Mouse (Mus musculus) adrenal gland, postnatal 4 days (tissue): ENCODE data around the gene Igfbp2. TPM values are rescaled to one million over a fixed set of nuclear protein-coding genes. Genes with fewer than 3 reads are reported as not detected.

ENCODE experiments used
- DNase-seq, 2 experiments: peaks; one replicate each; pipeline ENCODE4 v3.0.0; 2021 to 2022; ENCODE audit warnings: low spot score in 2 of 2, mixed read lengths in 2 of 2
- total RNA-seq, 2 experiments: library from RNA; stranded (reverse); gene quantifications; 2 replicates each; pipeline ENCODE4 v1.2.3; 2021

Igfbp2 gene
- total RNA-seq, 2 experiments from 2014 or later: 26.7 to 306 TPM

GRCm38 (mm10) chr1:72853759-72854158, 29.5 kb downstream of the Igfbp2 start:
- DNase-seq: no peak

GRCm38 (mm10) chr1:72854337-72855237, 30.3 kb downstream of the Igfbp2 start:
- no peak for DNase-seq

- DNase-seq: no peak
Observed at GRCm38 (mm10) chr1:72855729-72856128, 31.4 kb downstream of the Igfbp2 start.

- DNase-seq: no peak
Observed at GRCm38 (mm10) chr1:72856209-72856909, 32.1 kb downstream of the Igfbp2 start.

GRCm38 (mm10) chr1:72857142-72857541, 32.8 kb downstream of the Igfbp2 start:
- no peak for DNase-seq

GRCm38 (mm10) chr1:72857631-72858030, 33.3 kb downstream of the Igfbp2 start:
- no peak for DNase-seq

GRCm38 (mm10) chr1:72858286-72858685, 34.0 kb downstream of the Igfbp2 start:
- DNase-seq: no peak

- no peak for DNase-seq
Observed at GRCm38 (mm10) chr1:72858874-72859273, 34.6 kb downstream of the Igfbp2 start.

GRCm38 (mm10) chr1:72859963-72860362, 35.7 kb downstream of the Igfbp2 start:
- DNase-seq: no peak

GRCm38 (mm10) chr1:72860502-72860901, 36.2 kb downstream of the Igfbp2 start:
- no peak for DNase-seq

- no peak for DNase-seq
Observed at GRCm38 (mm10) chr1:72861702-72862101, 37.4 kb downstream of the Igfbp2 start.

GRCm38 (mm10) chr1:72862248-72862647, 37.9 kb downstream of the Igfbp2 start:
- no peak for DNase-seq

- DNase-seq: no peak
Observed at GRCm38 (mm10) chr1:72863692-72864091, 39.4 kb downstream of the Igfbp2 start.

GRCm38 (mm10) chr1:72864272-72864671, 40.0 kb downstream of the Igfbp2 start:
- DNase-seq: no peak

- peak in 1 of 2 experiments; percentile 33 for DNase-seq
Observed at GRCm38 (mm10) chr1:72865900-72866299, 41.6 kb downstream of the Igfbp2 start.

GRCm38 (mm10) chr1:72866417-72866816, 42.1 kb downstream of the Igfbp2 start:
- no peak for DNase-seq

GRCm38 (mm10) chr1:72867346-72867745, 43.0 kb downstream of the Igfbp2 start:
- DNase-seq: no peak

GRCm38 (mm10) chr1:72868429-72869215, 44.3 kb downstream of the Igfbp2 start:
- no peak for DNase-seq

- DNase-seq: no peak
Observed at GRCm38 (mm10) chr1:72869275-72869674, 45.0 kb downstream of the Igfbp2 start.

GRCm38 (mm10) chr1:72869681-72870614, 45.6 kb downstream of the Igfbp2 start:
- DNase-seq: peak; percentile 31 to 51
